Mouse (Mus musculus): ENCODE data around the gene Map1b.

The Map1b gene

DNA sequence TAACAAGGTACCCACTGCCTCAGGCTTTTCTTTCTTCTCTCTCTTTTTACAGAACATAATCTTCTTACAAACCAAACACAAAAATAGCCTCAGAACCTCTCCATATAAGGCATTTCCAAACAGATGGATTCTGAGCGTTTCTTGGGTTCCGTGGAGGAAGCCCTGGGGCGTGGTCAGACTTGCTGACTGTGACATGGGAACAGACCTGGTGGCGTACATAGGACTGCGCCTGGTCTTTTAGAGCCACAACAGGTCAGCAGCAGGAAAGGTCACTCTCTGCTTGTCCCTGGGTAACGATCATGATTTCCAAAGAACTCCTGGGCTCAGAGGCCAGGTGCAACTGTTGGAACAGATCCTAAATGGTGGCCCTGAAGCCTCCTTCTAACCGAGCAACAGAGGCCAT, 31.0 kb downstream of the Map1b start:
- DNase-seq, result no peak

DNA sequence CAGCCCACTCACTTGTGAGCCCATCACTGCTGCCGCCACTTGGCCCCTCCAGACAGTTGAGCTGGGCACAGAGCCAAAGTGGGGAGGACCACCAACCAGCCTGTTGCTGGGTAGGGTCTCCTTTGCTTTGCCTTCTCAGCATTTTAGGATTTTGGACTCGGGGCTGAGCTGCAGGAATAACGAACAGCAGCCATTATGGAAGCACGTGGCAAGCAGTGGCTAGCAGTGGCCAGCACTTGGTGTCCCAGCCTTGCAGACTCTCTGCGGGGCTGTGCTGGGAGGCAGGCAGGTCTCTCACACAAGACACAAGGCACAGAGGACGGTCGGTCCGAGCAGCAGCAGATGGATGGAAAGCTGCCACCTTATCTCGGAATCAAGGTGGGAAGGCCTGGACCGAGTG, 31.4 kb downstream of the Map1b start:
- no peak for DNase-seq

DNA sequence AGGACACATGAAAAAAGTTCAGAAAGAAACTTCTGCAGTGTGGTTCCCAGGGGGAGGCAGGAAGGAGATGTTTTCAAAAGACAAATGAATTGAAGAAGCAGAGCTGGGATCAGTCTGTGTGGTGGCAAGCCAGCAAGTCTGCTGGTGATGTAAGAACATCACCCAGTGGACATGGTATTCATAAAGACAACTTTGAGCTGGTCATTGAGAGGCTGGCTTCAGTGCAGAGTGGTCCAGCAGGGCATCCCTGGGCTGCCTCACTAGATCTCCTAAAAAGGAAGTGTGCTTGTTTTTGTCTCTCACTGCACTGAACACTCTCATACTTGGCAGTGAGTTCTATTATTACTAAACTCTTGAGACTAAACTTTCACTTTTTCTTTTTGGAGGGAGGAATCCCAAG, 32.9 kb downstream of the Map1b start:
- no peak for DNase-seq

DNA sequence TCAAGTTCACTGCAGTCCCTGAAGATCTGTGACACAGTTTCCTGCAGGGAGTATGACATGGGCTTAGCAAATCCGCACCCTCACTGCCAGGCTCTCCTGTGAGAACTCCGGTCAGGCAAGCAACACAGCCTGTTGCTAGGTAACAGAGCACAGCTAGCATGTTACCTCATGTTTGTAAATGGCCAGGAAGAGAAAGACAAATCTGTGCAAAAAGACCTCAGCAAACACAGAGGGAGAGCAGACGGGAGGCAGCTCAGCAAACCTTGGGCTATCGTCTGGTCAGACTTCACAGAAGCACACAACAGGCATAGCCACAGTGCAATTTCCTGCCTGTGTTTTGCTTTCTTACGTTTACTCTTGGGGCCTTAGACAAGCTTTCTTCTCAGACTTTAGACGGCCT, 40.9 kb downstream of the Map1b start:
- no peak for DNase-seq

- no peak for DNase-seq
Observed at GRCm38 (mm10) chr13:99475033-99475432, 41.3 kb downstream of the Map1b start.

DNA sequence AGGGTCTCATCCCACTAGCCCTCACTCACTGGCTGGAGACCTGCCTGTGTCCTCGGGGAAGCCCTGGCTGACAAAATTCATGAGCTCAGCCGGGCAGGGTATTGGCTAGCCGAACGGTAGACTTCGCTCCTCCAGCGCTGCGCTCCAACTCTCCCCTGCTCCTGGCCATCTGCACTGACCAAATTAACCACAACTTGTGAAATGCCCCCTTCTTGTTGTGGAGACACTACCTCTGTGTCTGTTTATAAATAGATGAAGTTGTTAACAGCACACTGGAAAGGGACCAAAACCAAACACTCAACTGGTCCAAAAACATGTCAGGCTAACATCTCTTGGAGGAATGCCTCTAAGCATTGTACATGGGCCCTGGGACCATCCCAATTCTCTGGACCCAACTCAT, 42.2 kb downstream of the Map1b start:
- DNase-seq, result no peak

DNA sequence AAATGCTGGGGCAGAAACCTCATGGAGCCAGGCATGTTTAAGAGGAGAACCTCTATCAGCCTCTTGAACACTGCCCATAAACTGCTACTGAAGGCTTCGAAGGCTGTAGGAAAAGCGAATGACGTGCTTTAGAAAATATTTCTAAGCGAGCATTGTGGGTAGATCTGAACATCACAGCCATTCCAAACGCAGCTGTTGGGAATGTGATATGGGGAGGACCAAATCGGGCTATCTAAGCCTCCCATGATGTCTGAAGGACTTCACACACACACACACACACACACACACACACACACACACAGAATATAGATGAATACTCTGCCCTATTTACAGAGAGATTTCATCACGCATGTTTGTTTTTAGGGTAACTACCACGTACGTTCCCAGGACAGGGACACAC, 44.3 kb downstream of the Map1b start:
- DNase-seq, result no peak

- no peak for DNase-seq
Observed at GRCm38 (mm10) chr13:99470084-99470483, 46.3 kb downstream of the Map1b start.

DNA sequence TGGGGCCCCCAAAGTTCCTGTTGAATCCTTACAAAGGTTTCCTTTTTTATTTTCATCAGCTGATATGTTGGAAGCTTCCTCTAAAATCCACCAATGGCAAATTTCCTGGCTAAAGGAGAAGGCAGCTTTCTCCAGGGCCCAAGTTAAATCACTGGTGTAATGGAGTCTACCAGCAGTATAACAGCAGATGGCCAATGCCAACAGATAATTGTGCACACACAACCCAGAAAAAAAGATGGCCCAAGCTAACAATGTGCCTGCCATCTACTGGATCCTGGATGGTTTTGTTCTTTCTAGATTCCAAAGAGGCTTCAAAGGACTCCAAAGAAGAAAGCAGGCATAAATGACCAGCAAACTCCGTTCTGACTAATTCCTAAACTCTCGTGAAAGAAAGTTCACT, 48.1 kb downstream of the Map1b start:
- DNase-seq, result no peak

DNA sequence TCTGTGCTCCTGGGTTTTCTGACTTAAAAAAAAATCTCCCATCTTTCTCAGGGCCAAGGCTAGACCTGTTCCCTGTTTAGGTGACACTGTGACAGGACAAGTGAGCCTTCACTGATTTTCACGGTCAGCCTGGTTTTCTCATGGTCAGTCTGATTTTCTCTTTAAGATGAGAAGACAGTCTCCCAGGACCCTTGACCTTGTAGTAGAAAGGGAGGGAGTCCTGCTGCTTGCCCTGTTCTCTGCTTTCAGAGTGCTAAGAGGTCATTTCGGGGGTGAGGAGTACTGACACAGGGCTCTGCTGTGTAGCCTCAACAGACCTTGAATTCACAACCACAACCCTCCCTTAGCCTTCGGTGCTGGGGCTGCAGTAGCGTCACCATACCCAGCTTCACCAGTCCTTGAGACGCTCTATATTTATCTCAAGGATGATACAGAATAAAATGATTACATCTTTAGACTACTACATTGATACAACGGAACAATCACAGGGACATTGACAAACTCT, 49.5 kb downstream of the Map1b start:
- DNase-seq, result no peak

DNA sequence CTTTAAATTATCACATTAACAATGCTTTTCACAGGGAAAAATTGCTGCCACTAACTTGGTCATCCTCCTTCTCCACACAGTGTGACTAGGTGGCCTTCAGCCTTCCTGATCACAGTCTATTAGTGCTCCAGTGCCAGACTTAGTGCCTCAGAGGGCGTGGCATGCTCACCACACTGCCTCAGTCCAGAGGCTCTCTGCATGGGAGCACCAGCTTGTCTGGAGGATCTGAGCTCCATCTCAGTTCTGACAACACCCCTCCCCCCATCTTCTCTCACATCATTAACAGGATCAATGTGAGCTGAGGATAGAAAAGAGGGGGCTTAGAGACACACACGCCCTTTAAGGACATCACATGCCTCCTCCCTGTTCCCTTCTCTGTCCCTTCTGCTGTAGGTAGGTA, 50.3 kb downstream of the Map1b start:
- no peak for DNase-seq

DNA sequence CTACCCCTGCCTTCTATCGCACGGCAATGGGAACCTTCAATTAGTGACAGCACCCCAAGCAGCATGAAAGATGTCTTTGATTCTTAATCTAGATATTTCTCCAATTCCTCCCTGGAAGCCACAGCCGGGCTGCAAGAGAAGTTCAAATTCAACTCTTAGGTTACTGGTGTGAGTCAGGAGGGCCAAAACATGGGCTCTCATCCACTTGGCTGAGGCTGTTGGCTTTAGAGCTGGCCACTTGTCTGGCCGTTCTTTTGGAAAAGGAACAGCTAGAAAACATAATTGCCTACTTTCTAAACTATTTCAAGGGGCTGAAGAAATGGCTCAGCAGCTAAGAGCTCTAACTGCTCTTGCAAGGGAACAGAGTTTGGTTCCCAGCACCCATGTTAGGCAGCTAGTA, 51.8 kb downstream of the Map1b start:
- no peak for DNase-seq

DNA sequence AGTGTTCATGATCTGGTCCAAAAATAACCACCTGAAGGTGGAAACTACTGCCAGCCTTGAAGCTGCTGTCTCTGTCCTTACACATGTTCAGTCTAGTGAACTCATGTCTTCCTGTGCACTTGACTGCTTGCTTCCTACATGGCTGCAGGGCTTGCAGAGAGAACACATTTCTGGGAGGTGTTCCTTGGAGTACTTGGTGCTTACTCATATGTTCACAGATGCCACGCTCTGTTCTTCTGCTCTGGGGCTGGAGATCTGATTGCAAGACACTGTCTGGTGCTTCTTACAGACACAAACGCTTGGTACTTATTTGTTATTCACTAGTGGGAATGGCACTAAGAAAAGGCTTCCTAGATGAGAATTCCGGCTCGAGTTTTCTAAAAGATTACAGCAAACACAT, 54.5 kb downstream of the Map1b start:
- no peak for DNase-seq

DNA sequence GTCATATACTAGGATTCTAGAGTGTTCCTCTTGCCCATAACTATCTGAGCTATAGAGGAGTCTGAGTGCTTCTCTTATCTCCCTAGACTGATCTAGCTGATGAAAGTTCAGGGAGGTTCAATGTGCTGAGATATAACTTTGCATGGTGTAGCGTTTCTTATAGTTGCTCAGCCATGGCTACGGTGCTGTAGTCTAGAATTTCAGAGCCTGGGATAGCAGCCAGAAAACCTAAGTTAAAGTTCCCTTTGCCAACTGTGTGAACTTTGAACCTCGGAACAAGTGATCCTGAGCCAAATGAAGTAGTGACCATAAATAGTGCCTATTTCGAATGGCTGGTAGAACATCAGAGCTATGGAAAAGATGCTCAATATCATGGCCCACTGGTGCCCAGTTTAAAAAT, 56.7 kb downstream of the Map1b start:
- no peak for DNase-seq

DNA sequence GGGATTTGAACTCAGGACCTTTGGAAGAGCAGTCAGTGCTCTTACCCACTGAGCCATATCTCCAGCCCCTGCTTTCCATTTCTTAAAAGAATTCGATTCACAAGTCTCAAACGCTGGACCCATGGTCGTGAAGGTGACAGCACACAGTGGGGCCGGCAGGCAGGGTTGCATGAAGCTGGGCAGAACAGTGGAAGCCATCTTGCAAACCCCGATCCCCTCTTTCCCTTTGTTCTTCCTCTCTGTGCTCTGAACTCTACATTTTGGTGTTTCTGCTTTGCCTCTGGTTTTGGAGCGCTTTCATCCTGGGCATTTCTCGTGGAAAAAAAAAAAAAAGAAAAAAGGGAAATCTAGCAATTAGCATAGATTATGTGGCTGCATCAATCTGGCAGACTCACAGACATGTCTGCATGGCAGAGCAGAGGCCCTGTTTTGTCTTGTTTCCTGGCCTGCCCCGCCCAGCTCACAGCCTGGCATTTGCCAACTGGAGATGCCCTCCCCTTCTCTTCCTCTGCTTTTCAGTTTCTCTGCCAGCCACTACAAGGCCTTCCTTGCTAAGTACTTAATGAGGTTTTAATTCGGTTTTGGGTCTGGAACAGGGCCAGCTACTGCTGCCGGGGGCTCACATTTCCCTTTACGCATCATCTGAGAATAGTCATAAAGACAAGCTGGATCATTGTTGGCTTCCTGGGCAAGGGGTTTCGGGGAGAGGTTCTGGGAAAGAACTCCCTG, 57.5 kb downstream of the Map1b start:
- no peak for DNase-seq

- no peak for DNase-seq
Observed at GRCm38 (mm10) chr13:99454977-99455376, 61.4 kb downstream of the Map1b start.

DNA sequence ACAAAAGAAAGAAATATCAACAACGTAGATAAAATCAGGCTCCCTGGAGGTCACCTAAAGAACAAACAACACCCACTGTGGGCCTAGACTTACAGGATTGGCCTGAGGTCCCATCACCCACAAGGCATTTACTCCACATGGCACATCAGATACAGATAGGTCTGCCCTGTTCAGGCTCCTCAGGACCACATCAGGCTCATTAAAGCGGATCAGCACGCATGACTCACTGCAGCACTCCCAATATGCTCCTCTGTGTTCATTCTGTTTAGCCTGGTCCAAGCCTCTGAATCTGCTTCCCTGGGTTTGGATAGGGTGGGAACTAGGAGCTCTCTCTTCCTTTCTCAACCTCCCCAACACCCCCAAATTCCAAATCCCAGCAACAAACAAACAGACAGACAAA, 63.9 kb downstream of the Map1b start:
- no peak for DNase-seq

DNA sequence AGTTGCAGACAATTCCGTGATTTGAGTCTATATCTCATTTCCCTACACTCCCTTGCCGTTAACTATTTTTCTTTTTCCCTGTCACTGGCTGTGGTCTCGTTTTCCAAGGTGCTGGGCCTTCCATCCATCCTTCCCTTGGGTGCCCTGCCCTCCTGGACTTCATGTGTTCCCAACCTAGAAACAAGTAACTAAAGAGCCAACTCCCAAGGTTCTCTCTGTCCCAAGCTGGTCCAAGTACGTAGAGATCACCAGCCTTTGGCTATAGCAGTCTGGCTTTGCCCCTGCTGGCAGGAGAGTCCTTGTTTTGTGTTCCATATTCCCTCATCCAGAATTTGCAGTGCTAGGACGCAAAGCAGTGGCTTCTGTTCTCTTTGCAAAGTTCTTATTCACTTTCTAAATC, 65.1 kb downstream of the Map1b start:
- no peak for DNase-seq

DNA sequence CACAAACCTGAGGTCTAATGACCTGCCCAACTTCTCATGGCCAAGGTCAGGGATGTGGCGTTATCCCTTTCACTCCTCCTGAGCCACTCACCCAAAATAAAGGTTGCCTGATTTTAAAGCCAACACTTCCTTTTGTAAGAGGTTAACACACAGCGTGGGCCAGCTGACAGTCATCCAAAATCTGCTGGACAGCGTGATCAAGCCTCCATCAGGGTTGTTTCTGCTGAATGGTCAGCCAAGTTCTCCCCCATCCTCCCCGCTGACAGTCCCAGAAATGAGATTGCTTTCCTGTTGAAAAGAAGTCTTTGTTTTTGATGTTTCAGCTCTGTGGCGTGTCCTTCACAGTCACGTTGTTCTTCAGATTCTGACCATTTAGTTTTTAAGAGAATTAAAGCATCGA, 65.6 kb downstream of the Map1b start:
- DNase-seq, result no peak

DNA sequence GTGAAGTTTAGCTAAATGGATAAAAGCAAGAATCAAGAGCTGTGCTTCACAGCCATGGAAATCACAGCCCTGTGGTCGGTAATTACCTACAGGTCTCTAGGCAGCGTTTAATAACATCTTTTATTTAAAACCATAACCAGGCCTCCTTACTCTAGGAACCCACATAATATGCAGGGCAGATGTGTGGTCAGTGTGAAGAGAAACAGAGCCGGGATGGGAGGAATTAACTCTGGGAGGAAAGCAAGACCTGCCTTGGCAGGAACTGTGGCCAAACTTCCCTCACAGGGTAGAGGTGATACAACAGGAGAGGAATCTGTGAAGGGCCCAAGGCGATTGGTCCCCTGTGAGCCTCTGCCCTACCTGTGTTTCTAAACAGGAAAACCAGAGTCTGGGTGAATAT, 66.8 kb downstream of the Map1b start:
- no peak for DNase-seq

DNA sequence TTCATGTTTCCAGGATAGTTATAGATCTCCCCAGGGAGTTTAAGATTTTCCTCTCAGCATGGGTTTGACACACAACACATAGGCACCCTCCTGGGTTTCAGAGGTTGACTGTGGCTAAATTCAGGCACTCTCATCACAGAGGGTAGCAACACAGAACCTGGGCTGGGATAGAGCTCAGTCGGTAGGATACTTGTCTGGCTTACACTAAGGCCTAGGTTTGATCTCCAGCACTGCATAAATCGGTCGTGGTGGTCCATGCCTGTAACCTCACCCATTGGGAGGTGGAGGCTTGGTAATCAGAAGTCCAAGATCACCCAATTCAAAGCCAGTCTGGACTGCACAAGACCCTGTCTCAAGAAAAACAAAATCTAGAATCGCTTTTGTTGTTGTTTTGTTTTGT, 68.1 kb downstream of the Map1b start:
- DNase-seq, result no peak

DNA sequence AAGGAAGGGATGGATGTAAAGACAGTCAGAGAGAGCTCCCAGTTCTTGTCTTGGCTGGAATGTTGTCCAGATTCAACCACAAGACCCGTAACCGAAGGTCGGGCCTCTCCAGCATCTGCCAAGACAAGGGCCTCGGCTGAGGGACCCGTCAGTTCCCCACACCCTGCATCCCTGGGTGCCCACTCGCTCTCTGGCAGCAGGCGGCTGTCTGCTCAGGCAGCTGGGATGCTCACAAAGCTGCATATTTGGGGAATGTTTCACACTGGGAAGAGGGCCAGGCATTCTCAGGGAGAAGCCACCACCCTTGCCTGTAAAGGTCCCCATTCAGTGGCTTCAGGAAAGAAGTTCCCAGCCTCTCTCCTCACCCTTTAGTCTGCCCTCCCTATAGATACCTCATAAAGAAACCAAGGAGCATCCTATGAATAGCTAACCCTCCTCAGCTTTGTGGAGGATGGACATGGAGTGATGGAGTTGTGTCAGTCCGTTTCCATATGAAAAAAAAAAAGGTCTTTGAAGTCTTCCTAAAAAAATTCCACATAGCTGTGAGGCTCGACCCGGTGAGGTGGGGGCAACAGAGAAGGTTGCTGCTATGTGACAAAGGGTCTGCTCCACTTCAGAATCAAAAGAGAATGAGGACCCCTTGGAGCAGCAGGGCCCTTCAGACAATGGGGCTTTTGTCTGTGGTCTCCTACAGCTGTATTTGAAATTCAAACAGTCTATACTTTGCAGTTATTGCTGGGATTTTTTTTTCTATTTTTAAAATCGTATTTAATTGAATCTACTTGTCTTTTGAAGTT, 68.7 kb downstream of the Map1b start:
- no peak for DNase-seq

GRCm38 (mm10) chr13:99447002-99447401, 69.3 kb downstream of the Map1b start:
- DNase-seq, result no peak

DNA sequence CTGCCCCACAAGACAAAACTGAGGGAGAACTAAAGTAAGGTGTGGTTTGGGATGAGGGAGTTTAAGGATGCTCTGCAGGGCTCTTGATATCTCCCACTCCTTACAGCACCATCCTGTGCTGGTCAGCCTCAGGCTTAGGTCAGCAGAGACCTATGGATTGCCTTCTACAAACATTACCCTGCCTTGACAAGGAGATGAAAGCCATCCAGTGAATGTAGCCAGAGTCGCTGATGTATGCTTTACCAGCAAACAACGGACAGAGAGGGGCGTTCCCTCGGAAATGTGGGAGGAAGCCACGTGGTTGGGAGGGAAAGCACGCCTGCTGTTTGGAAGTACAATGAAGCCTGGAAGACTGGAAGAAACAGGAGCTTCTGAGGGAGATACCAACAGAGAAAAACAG, 71.5 kb downstream of the Map1b start:
- no peak for DNase-seq

DNA sequence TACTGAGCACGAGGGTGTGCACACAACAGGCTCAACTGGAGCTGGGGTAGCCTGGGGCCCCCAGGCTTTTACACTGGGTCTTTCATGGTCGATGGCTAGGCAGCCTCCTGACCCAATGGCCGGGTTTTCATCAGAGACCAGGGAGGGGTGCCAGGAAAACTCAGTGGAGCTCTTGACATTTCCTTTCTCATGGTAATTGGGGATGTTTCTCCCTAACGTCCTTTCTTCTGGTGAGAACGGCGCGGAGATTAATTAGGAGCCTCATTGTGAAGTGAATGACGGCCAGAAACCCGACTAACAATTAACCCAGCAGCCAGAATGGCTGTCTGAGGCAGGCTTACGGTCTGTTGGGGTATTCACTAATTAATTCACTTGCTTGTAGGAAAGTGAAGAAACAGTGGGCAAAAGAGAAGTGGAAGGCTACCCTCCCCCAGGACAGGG, 71.9 kb downstream of the Map1b start:
- DNase-seq, result no peak

All from thymus, postnatal 4 days (tissue).